Mouse (Mus musculus) cerebellum, adult 2 months (tissue): Measurements from ENCODE around the gene Vpreb2. TPM values are rescaled to one million over a fixed set of nuclear protein-coding genes. Genes with fewer than 3 reads are reported as not detected.
"Not testable (repeated sequence)": the region's sequence is repeated elsewhere in the genome, so short reads cannot be mapped to it uniquely, and the experiment has no call there.

Source experiments
- DNase-seq, 2 experiments: peaks; one replicate each; pipeline ENCODE4 v3.0.0; 2021
- H3K27ac ChIP-seq: fragments of 200-500 bp; 2 replicates; pipeline ENCODE4 v1.5.1; 2012; ENCODE audit warnings: low read length, control low read depth, inconsistent platforms; ENCODE audit not compliant: insufficient read depth
- H3K27me3 ChIP-seq: fragments of 200-500 bp; 2 replicates; pipeline ENCODE4 v1.6.1; 2012; ENCODE audit warnings: inconsistent platforms, mild to moderate bottlenecking, low read length, moderate library complexity; ENCODE audit not compliant: control insufficient read depth, insufficient read depth
- H3K4me1 ChIP-seq: fragments of 200-500 bp; 2 replicates; pipeline ENCODE4 v1.6.1; 2011; ENCODE audit warnings: low read length; ENCODE audit not compliant: control insufficient read depth, insufficient read depth
- H3K4me3 ChIP-seq: fragments of 200-500 bp; replicated peaks from 2 replicates; pipeline ENCODE3; 2011; ENCODE audit warnings: mild to moderate bottlenecking, low read depth, low read length, control low read depth; ENCODE audit not compliant: insufficient read depth
- CTCF ChIP-seq: fragments of 200-500 bp; IDR thresholded peaks from 2 replicates; pipeline ENCODE4 v1.5.1; 2011; ENCODE audit warnings: low read depth, mild to moderate bottlenecking, control low read depth, low read length, moderate library complexity, borderline replicate concordance; ENCODE audit not compliant: insufficient read depth
- POLR2A ChIP-seq: fragments of 200-500 bp; IDR thresholded peaks from 2 replicates; pipeline ENCODE4 v1.6.1; 2011; ENCODE audit warnings: low read length, control low read depth, borderline replicate concordance; ENCODE audit not compliant: insufficient read depth
- WGBS: fragments of 180-500 bp; shearing (Covaris S2); methylation state at CpG from one replicate; pipeline ENCODE4 v1.1.7; 2018; 5-methylcytosine and 5-hydroxymethylcytosine counted together
- polyA plus RNA-seq: library from polyadenylated mRNA; depleted of rRNA; stranded (reverse); fragments of >200 nt; gene quantifications from 2 replicates; pipeline ENCODE4 v1.2.3, GENCODE M21; 2012

The Vpreb2 gene
- polyA plus RNA-seq, 1 experiment = not detected

- DNase-seq = peak in 1 of 2 experiments; percentile 20
- Histone ChIP-seq H3K27me3 (no peaks in the 10 kb centered on the region), H3K27ac (no peak overlapping the region), H3K4me1 (no peaks in the 10 kb centered on the region), H3K4me3 (no peak overlapping the region)
- TF ChIP-seq POLR2A (no peak), CTCF (no peak)
- WGBS = 21% methylated on average over 9 of the region's 9 CpGs
Observed at GRCm38 (mm10) chr16:17939255-17939751, 40.9 kb upstream of the Vpreb2 start.

- 75% methylated on average over 8 of the region's 8 CpGs for WGBS
- Histone ChIP-seq H3K27me3 (no peaks in the 10 kb centered on the region), H3K27ac (no peak overlapping the region), H3K4me1 (no peaks in the 10 kb centered on the region), H3K4me3 (no peak overlapping the region)
- no peak for DNase-seq
- TF ChIP-seq CTCF = no peak
- TF ChIP-seq POLR2A = no peak
Observed at GRCm38 (mm10) chr16:17943466-17943865, 36.8 kb upstream of the Vpreb2 start.

GRCm38 (mm10) chr16:17945081-17945831 lies 35.0 kb upstream of the Vpreb2 start:
- 57% methylated on average over 7 of the region's 7 CpGs for WGBS
- Histone ChIP-seq H3K27me3 (no peaks in the 10 kb centered on the region), H3K4me1 (no peaks in the 10 kb centered on the region), H3K27ac (no peak overlapping the region), H3K4me3 (no peak overlapping the region)
- TF ChIP-seq CTCF = no peak
- no peak for TF ChIP-seq POLR2A
- no peak for DNase-seq

GRCm38 (mm10) chr16:17949421-17949877 lies 30.8 kb upstream of the Vpreb2 start:
- no peak overlapping the region for H3K27ac ChIP-seq
- no peaks in the 10 kb centered on the region for H3K4me1 ChIP-seq
- H3K4me3 ChIP-seq = no peak overlapping the region
- 25% methylated on average over 2 of the region's 2 CpGs for WGBS
- no peaks in the 10 kb centered on the region for H3K27me3 ChIP-seq
- no peak for DNase-seq
- no peak for TF ChIP-seq CTCF
- no peak for TF ChIP-seq POLR2A

GRCm38 (mm10) chr16:17950068-17950467 lies 30.2 kb upstream of the Vpreb2 start:
- no peak for DNase-seq
- Histone ChIP-seq H3K4me3 (no peak overlapping the region), H3K27ac (no peak overlapping the region), H3K4me1 (no peaks in the 10 kb centered on the region), H3K27me3 (no peaks in the 10 kb centered on the region)
- WGBS = 22% methylated on average over 4 of the region's 4 CpGs
- TF ChIP-seq CTCF (no peak), POLR2A (no peak)

- WGBS = 86% methylated on average over 4 of the region's 4 CpGs
- H3K4me3 ChIP-seq = no peak overlapping the region
- TF ChIP-seq POLR2A (no peak), CTCF (no peak)
Observed at GRCm38 (mm10) chr16:17951618-17952017, 28.6 kb upstream of the Vpreb2 start.

GRCm38 (mm10) chr16:17956052-17956638 lies 24.1 kb upstream of the Vpreb2 start:
- not testable (repeated sequence) for H3K27ac ChIP-seq, H3K4me3 ChIP-seq
- 87% methylated on average over 17 of the region's 17 CpGs for WGBS

More at GRCm38 (mm10) chr16:17951618-17952017, 28.6 kb upstream of the Vpreb2 start:
- no peak for DNase-seq
- no peaks in the 10 kb centered on the region for H3K27me3 ChIP-seq
- H3K27ac ChIP-seq = no peak overlapping the region
- no peaks in the 10 kb centered on the region for H3K4me1 ChIP-seq

GRCm38 (mm10) chr16:17962091-17962490 lies 18.1 kb upstream of the Vpreb2 start:
- TF ChIP-seq CTCF (no peak), POLR2A (no peak)
- no peak overlapping the region for H3K4me3 ChIP-seq
- WGBS = 88% methylated on average over 7 of the region's 7 CpGs
- no peaks in the 10 kb centered on the region for H3K4me1 ChIP-seq
- no peak overlapping the region for H3K27ac ChIP-seq
- DNase-seq = no peak
- no peaks in the 10 kb centered on the region for H3K27me3 ChIP-seq

More at GRCm38 (mm10) chr16:17956052-17956638, 24.1 kb upstream of the Vpreb2 start:
- not testable (repeated sequence) for DNase-seq, H3K4me1 ChIP-seq, H3K27me3 ChIP-seq
